Mouse (Mus musculus): ENCODE data around the gene Aff3. TPM values are rescaled to one million over a fixed set of nuclear protein-coding genes. Genes with fewer than 3 reads are reported as not detected.

Gene Aff3
- polyA plus RNA-seq, 2 experiments, result 0.18 to 0.22 TPM

GRCm38 (mm10) chr1:38456719-38457269, 208.0 kb downstream of the Aff3 start:
- DNase-seq (ENCODE audit: low read depth in 3 of 3, low spot score in 3 of 3) (no peak), ATAC-seq (ENCODE audit: insufficient read depth) (no peak)
- H3K4me1 ChIP-seq (replicated peaks; ENCODE audit: control insufficient read depth in 2 of 2, insufficient read depth in 2 of 2, low read length in 1 of 2), result 0 out of 4 replicates have a peak, but pooled peaks cover 0 to 2% of the 10 kb centered on the region in 2 experiments
- WGBS (ENCODE audit: insufficient replicate concordance), result 41% methylated on average over 7 of the region's 7 CpGs
- H3K4me2 ChIP-seq (ENCODE audit: low read depth), result no peak overlapping the region
- H3K9me3 ChIP-seq (ENCODE audit: control insufficient read depth, low read length), result no peaks in the 10 kb centered on the region
- H3K27ac ChIP-seq, result no peak overlapping the region
- no peaks in the 10 kb centered on the region; the same call in 1 of the 2 replicates for H3K27me3 ChIP-seq (ENCODE audit: control insufficient read depth, insufficient read depth, low read length)
- no peak overlapping the region for H3K4me3 ChIP-seq (ENCODE audit: insufficient read depth in 1 of 2, low read depth in 2 of 2, low read length in 2 of 2)
- H3K9ac ChIP-seq (replicated peaks), result no peak overlapping the region
- H3K36me3 ChIP-seq (replicated peaks; ENCODE audit: control insufficient read depth, insufficient read depth, low read depth), result no peaks in the 10 kb centered on the region
- TF ChIP-seq EP300 (IDR thresholded peaks at IDR 0.05; ENCODE audit: low read depth), result no peak
- TF ChIP-seq CTCF (IDR thresholded peaks at IDR 0.05; ENCODE audit: low read depth), result no peak

- Histone ChIP-seq H3K4me3 (ENCODE audit: insufficient read depth in 1 of 2, low read depth in 2 of 2, low read length in 2 of 2) (no peak overlapping the region), H3K9me3 (ENCODE audit: control insufficient read depth, low read length) (no peaks in the 10 kb centered on the region), H3K4me1 (replicated peaks; ENCODE audit: control insufficient read depth in 2 of 2, insufficient read depth in 2 of 2, low read length in 1 of 2) (peaks cover 0 to 2% of the 10 kb centered on the region in 2 experiments; a peak in 1 of 4 replicates), H3K27me3 (ENCODE audit: control insufficient read depth, insufficient read depth, low read length) (no peaks in the 10 kb centered on the region; the same call in 1 of the 2 replicates), H3K9ac (replicated peaks) (no peak overlapping the region), H3K27ac (no peak overlapping the region), H3K4me2 (ENCODE audit: low read depth) (no peak overlapping the region), H3K36me3 (replicated peaks; ENCODE audit: control insufficient read depth, insufficient read depth, low read depth) (no peaks in the 10 kb centered on the region)
- ATAC-seq (ENCODE audit: insufficient read depth) (no peak), DNase-seq (ENCODE audit: low read depth in 3 of 3, low spot score in 3 of 3) (no peak)
- WGBS (ENCODE audit: insufficient replicate concordance), result 39% methylated on average over 8 of the region's 8 CpGs
- no peak for TF ChIP-seq CTCF (IDR thresholded peaks at IDR 0.05; ENCODE audit: low read depth)
- no peak for TF ChIP-seq EP300 (IDR thresholded peaks at IDR 0.05; ENCODE audit: low read depth)
Measured at GRCm38 (mm10) chr1:38454921-38455320, 209.8 kb downstream of the Aff3 start.

- 82% methylated on average over 6 of the region's 6 CpGs for WGBS (ENCODE audit: insufficient replicate concordance)
- no peaks in the 10 kb centered on the region for H3K36me3 ChIP-seq (replicated peaks; ENCODE audit: control insufficient read depth, insufficient read depth, low read depth)
- TF ChIP-seq CTCF (IDR thresholded peaks at IDR 0.05; ENCODE audit: low read depth) (no peak), EP300 (IDR thresholded peaks at IDR 0.05; ENCODE audit: low read depth) (no peak)
- H3K4me1 ChIP-seq (replicated peaks; ENCODE audit: control insufficient read depth in 2 of 2, insufficient read depth in 2 of 2, low read length in 1 of 2), result peaks cover 29 to 33% of the 10 kb centered on the region in 2 experiments
- no peak overlapping the region for H3K27ac ChIP-seq
- H3K27me3 ChIP-seq (ENCODE audit: control insufficient read depth, insufficient read depth, low read length), result no peaks in the 10 kb centered on the region
- H3K4me3 ChIP-seq (ENCODE audit: insufficient read depth in 1 of 2, low read depth in 2 of 2, low read length in 2 of 2), result no peak overlapping the region
- ATAC-seq (ENCODE audit: insufficient read depth) (no peak), DNase-seq (ENCODE audit: low read depth in 3 of 3, low spot score in 3 of 3) (no peak)
- H3K4me2 ChIP-seq (ENCODE audit: low read depth), result no peak overlapping the region
- no peaks in the 10 kb centered on the region for H3K9me3 ChIP-seq (ENCODE audit: control insufficient read depth, low read length)
- H3K9ac ChIP-seq (replicated peaks), result no peak overlapping the region
Measured at GRCm38 (mm10) chr1:38451367-38451766, 213.4 kb downstream of the Aff3 start.

- H3K4me1 ChIP-seq (replicated peaks; ENCODE audit: control insufficient read depth in 2 of 2, insufficient read depth in 2 of 2, low read length in 1 of 2), result peaks cover 36 to 40% of the 10 kb centered on the region in 2 experiments
- H3K9ac ChIP-seq (replicated peaks), result no peak overlapping the region
- no peak for DNase-seq (ENCODE audit: low read depth in 3 of 3, low spot score in 3 of 3)
- no peak overlapping the region for H3K4me2 ChIP-seq (ENCODE audit: low read depth)
- no peaks in the 10 kb centered on the region for H3K27me3 ChIP-seq (ENCODE audit: control insufficient read depth, insufficient read depth, low read length)
- ATAC-seq (ENCODE audit: insufficient read depth), result no peak
- H3K36me3 ChIP-seq (replicated peaks; ENCODE audit: control insufficient read depth, insufficient read depth, low read depth), result no peaks in the 10 kb centered on the region
- H3K4me3 ChIP-seq (ENCODE audit: insufficient read depth in 1 of 2, low read depth in 2 of 2, low read length in 2 of 2), result no peak overlapping the region
- no peaks in the 10 kb centered on the region for H3K9me3 ChIP-seq (ENCODE audit: control insufficient read depth, low read length)
- WGBS (ENCODE audit: insufficient replicate concordance), result 86% methylated on average over 12 of the region's 12 CpGs
- H3K27ac ChIP-seq, result no peak overlapping the region
- TF ChIP-seq EP300 (IDR thresholded peaks at IDR 0.05; ENCODE audit: low read depth), result no peak
- no peak for TF ChIP-seq CTCF (IDR thresholded peaks at IDR 0.05; ENCODE audit: low read depth)
Measured at GRCm38 (mm10) chr1:38450677-38451076, 214.1 kb downstream of the Aff3 start.

GRCm38 (mm10) chr1:38449816-38450478, 214.8 kb downstream of the Aff3 start:
- H3K4me3 ChIP-seq (ENCODE audit: insufficient read depth in 1 of 2, low read depth in 2 of 2, low read length in 2 of 2), result no peak overlapping the region
- no peaks in the 10 kb centered on the region for H3K36me3 ChIP-seq (replicated peaks; ENCODE audit: control insufficient read depth, insufficient read depth, low read depth)
- DNase-seq (ENCODE audit: low read depth in 3 of 3, low spot score in 3 of 3) (no peak), ATAC-seq (ENCODE audit: insufficient read depth) (no peak)
- 71% methylated on average over 7 of the region's 7 CpGs for WGBS (ENCODE audit: insufficient replicate concordance)
- H3K27me3 ChIP-seq (ENCODE audit: control insufficient read depth, insufficient read depth, low read length), result no peaks in the 10 kb centered on the region
- H3K4me1 ChIP-seq (replicated peaks; ENCODE audit: control insufficient read depth in 2 of 2, insufficient read depth in 2 of 2, low read length in 1 of 2), result peaks cover 42 to 43% of the 10 kb centered on the region in 2 experiments
- no peak overlapping the region for H3K9ac ChIP-seq (replicated peaks)
- no peak overlapping the region for H3K27ac ChIP-seq
- TF ChIP-seq EP300 (IDR thresholded peaks at IDR 0.05; ENCODE audit: low read depth) (no peak), CTCF (IDR thresholded peaks at IDR 0.05; ENCODE audit: low read depth) (no peak)
- no peaks in the 10 kb centered on the region for H3K9me3 ChIP-seq (ENCODE audit: control insufficient read depth, low read length)
- no peak overlapping the region for H3K4me2 ChIP-seq (ENCODE audit: low read depth)
